Mouse (Mus musculus) olfactory bulb, adult 2 months (tissue): ENCODE results near the gene Vmn1r103.
"Not testable (repeated sequence)": the region's sequence is repeated elsewhere in the genome, so short reads cannot be mapped to it uniquely, and the experiment has no call there.

Experiments
- CTCF ChIP-seq: fragments of 200-500 bp; IDR thresholded peaks from 2 replicates; pipeline ENCODE4 v1.5.1; 2012; ENCODE audit warnings: low read depth, mild to moderate bottlenecking, low read length, moderate library complexity; ENCODE audit not compliant: insufficient read depth
- POLR2A ChIP-seq: fragments of 200-500 bp; IDR thresholded peaks from 2 replicates; pipeline ENCODE4 v1.6.1; 2012; ENCODE audit warnings: mild to moderate bottlenecking, low read depth, low read length, moderate library complexity; ENCODE audit not compliant: insufficient read depth

GRCm38 (mm10) chr7:20545657-20546056, 35.3 kb upstream of the Vmn1r103 start, which contains the start of gene Gm5726:
- not testable (repeated sequence) for TF ChIP-seq CTCF, POLR2A
